Mouse (Mus musculus): ENCODE data around the gene Agbl3.

GRCm38 (mm10) chr6:34867301-34867994 lies 87.2 kb downstream of the Agbl3 start:
- TF ChIP-seq EP300 (IDR thresholded peaks at IDR 0.05; ENCODE audit: insufficient read depth, low read depth, low read length) = no peak
- TF ChIP-seq POLR2A (IDR thresholded peaks at IDR 0.05; ENCODE audit: insufficient read depth, low read length) = no peak
- no peak for TF ChIP-seq CTCF (IDR thresholded peaks at IDR 0.05; ENCODE audit: low read depth, low read length)

Data from ES-Bruce4 (cell line).